Mouse (Mus musculus): ENCODE results near the gene Dynll2.
A peak's percentile ranks its signal among the peaks of the same experiment; 100 is the strongest.
"Not testable (repeated sequence)": the region's sequence is repeated elsewhere in the genome, so short reads cannot be mapped to it uniquely, and the experiment has no call there.

Gene Dynll2

GRCm38 (mm10) chr11:87986141-87986741 is 1.1 kb downstream of the Dynll2 start:
- peak; percentile 86 to 95 for DNase-seq

- DNase-seq = no peak
Observed at GRCm38 (mm10) chr11:87985643-87986042, 1.7 kb downstream of the Dynll2 start.

DNA sequence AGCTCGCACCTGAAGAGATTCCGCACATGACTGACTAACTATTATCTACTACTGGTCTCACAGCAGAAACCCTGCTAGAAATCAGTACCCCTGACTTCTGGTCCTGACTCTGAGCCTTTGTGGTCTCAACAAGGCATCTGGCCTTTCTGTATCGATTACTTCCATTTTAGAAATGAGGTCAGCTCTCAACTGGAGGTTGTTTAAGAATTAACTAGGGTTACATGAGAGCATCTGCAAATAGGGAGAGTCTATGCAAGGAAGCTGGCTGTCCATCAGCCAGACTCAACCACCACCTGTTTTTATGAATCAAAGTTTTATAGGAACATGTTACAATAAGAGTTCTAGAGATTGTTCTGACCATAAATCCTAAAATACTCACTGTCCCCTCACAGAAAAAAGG is 2.8 kb downstream of the Dynll2 start:
- DNase-seq = no peak

DNA sequence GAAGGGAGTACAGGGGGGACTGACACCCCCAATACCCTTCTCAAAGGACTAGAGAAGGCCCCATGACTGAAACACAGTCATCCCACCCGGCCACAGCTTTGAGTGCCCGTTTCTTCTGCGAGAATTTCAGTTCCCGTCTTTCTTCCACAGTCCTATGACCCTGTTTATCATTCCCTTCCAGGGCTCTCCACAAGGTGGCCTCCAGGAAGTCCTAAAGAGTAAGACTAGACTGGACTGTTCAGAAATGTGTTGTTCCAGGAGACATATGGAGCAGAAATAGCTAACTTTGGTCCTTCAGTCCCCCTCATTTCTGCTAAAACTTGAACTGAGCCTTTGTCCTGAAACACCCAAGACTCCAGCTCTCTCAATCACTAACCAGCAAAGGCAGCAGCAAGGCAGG is 8.4 kb downstream of the Dynll2 start:
- no peak for DNase-seq

GRCm38 (mm10) chr11:87977021-87977420 is 10.3 kb downstream of the Dynll2 start:
- DNase-seq = not testable (repeated sequence)

DNA sequence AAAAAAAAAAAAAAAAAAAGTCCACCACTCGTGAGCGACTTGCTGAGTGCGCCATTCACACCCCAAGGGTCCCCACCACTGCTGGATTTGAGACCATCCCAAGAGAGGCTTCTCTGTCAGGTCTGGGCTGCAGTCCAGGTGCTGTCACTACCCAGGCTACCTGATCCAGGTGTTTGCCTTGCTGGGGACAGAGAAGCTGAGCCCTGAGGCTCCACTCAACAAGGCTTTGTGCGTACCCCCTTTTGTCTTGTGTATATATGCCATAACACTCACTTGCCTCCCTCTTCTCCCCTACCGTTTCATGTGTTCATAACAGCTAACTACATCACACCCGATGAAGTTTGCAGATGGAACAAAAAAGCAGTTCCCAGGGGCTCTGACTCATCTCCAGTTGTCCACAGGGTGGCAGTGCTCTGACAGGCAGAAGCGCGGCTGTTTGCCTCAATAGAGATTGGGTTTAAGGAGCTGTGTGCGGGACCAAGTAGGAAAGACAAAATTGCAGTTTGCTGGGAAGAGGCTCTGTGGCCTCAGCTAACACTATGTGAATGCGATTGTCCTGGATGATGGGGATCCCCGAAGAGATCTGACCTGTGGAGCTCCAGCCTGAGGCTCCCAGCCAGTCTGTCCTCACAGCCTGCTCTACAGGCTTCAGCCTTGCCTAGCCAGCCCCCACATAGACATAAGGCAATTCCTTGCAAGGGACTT is 12.7 kb downstream of the Dynll2 start:
- peak; percentile 69 to 71 for DNase-seq

DNA sequence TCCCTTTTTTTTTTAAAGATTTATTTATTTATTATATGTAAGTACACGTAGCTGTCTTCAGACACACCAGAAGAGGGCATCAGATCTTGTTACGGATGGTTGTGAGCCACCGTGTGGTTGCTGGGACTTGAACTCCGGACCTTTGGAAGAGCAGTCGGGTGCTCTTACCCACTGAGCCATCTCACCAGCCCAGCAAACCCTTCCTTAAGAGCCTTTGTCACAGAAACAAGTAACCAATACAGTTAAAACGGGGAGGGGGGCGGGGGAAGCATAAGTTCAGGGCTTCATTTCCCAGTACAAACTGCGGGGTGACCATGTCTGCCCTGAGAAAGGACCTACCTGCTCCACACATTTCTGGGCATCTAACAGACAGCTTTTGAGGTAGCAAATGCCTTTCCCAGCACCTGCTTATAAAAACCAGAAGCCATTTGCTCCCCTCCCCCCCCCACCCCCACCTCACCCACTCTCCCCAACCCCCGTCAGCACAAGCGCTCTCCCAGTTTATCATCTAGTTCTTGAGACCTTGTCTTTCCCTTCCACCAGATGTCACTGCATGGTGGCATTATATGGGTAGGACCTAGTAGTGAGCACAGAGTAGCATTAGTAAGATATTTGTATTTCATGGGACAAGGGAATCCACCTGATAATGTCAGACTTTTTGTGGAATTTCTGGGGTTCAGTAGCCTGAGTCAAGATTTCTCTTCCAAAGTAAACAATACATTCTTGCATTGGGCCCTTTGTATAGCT is 13.6 kb downstream of the Dynll2 start:
- no peak for DNase-seq

- DNase-seq = no peak
Observed at GRCm38 (mm10) chr11:87972829-87973228, 14.5 kb downstream of the Dynll2 start.

DNA sequence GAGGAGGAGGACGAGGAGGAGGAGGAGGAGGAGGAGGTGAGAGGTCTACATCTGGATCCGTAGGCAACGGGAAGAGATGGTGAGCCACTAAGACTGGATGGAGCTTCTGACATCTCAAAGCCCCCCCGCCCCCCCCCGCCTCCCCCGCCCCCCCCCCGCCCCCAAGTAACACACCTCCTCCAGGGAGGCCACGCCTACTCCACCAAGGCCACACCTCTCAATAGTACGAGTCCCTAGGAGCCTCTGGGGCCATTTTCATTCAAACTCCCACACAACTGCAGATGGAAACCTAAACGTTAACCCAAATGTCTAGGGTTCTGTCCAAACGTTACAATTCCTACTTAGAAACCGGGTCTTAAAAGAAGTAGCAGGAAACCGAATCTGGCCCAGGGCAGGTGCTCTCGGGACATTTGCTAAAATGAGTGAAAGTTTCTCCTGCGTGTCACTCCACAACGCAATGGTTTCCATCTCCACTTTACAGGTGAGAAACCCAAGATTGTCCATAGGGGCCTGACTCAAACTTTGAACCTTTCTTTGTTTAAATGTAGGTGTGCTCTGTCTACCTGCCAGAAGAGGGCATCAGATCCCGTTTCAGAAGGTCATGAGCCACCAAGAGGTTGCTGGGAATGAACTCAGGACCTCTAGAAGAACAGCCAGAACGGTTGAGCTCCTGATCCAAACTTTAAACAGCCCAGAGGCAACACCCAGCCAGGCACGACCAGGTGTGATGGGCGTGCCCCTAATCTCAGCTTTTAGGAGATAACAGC is 18.8 kb downstream of the Dynll2 start:
- peak; percentile 48 to 56 for DNase-seq

GRCm38 (mm10) chr11:87967692-87968289 is 19.5 kb downstream of the Dynll2 start:
- peak; percentile 83 to 93 for DNase-seq

DNA sequence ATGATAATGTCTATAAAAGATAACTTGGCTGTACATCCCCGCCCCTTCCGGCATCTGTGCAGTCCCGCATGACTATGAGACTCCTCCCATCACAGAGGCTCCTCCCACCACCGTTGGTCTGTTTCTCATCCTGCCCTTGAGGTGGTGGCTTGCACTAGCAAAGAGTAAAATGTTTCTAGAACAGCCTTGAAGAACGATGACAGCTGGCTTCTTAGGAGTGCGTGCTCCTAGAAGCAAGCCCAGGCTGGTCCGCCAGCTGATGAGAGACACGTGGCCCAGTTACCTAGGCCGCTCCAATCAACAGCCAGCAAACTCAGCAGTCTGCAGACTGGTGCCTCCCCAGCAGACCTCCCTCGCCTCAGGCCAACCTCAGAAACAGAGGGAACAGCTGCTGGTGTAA is 21.1 kb downstream of the Dynll2 start:
- DNase-seq = no peak

- DNase-seq = no peak
Observed at GRCm38 (mm10) chr11:87965293-87965692, 22.0 kb downstream of the Dynll2 start.

GRCm38 (mm10) chr11:87957066-87957465 is 30.3 kb downstream of the Dynll2 start:
- peak in 1 of 2 experiments; percentile 39 for DNase-seq

- no peak for DNase-seq
Observed at GRCm38 (mm10) chr11:87955144-87955543, 32.2 kb downstream of the Dynll2 start.

GRCm38 (mm10) chr11:87949990-87950389 is 37.3 kb downstream of the Dynll2 start:
- no peak for DNase-seq

DNA sequence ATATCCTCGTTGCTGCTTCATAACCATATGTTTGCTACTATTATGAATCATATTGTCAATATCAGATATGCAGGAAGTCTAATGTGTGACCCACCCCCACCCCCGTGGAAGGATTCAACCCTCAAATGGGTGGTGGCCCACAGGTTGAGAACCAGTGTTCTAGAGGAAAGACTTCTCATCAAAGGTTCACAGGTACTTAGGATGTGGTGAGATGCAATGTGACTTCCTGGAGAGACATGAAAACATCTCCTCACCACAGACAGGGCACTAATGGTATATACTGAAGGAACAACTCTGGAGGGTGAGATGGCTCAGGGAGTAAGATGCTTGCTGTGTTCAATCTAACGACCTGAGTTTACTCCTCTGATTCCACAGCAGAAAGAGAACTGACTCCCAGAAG is 51.9 kb downstream of the Dynll2 start:
- DNase-seq = no peak

DNA sequence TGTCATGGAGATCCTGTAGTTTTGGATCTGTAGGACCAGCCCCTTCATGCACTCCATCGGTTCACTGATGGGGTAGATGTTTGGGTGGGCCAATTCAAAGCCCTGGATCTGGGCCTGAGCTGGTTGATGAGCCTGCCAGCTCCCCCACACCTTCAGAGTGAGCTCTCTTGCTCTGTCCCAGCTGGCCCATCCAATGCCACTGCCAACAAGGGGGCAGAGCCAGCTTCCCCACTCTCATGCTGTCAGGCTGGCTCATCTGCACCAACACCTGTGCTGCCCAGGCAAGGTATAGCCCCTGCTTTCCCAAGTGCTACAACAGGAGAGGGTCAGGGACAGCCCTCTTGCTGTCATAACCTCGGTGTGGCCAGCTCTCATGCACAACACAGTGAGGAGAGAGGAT is 53.6 kb downstream of the Dynll2 start:
- no peak for DNase-seq

DNA sequence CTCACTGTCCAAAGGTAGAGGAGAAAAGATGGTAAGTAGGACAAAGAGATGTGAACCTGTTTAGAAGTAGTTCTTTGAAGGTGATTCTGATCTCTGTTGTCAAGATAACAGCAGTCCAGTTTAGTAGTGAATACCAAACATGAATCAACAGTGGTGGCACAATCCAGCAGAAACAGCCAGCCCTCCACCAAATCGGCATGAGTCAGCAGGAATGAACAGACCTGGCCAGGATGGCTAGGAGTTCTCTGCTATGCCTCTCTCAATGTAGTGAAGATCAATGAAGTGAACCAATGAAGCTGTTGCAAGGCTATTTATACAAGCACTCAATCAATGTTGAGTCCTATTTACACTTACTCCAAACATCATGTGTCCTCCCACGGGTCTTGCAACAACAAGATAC is 57.0 kb downstream of the Dynll2 start:
- no peak for DNase-seq
